Mouse (Mus musculus): ENCODE measurements around the gene Adprhl1. TPM values are rescaled to one million over a fixed set of nuclear protein-coding genes. Genes with fewer than 3 reads are reported as not detected.

Gene Adprhl1
- total RNA-seq (2017), result not detected in 2 replicates

DNA sequence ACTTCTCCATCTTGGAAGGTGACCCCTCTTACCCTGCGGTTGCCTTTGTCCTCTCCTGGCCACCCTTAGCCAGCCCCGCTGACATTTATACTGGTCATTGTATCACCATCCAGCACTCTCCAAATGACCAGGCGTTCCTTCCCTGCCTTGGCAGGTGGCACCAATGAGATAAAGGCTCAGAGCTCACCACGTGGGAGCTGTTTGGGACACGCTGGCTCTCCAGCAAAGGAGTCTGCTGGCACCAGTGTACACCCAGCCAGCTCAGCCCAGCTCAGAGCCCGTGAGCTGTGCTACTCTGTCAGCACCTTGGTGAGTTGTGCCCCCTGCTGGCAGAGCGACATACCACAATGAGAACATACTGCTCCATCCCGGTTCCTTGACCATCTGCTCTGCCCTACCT is at the start of gene Adprhl1:
Adprhl1 (minus strand) TSS at position 144 of the 400 bp plus-strand sequence.
- peak; percentile 69 to 85 for ATAC-seq (replicated peaks in 1 of 2; ENCODE audit: insufficient read depth in 1 of 2, low FRiP score in 2 of 2, low TSS enrichment in 1 of 2, low read depth in 1 of 2, poor library complexity in 2 of 2, severe bottlenecking in 2 of 2)

DNA sequence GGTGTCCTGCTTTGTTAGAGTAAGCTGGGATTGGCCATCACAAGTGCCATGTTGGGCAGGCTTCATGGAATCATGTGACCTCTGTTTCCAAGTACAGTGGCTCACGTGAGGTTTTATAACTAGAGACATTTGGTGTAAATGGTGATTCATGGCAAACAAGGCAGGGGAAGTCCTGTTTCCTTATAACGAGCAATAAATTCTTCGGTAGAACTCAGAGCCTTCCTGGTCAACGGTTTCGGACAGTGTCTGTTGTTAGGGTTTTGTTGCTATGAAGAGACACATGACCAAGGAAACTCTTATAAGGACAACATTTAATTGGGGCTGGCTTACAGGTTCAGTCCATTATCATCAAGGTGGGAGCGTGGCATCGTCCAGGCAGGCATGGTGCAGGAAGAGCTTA is 47.1 kb upstream of the Adprhl1 start:
- no peak for ATAC-seq (replicated peaks in 1 of 2; ENCODE audit: insufficient read depth in 1 of 2, low FRiP score in 2 of 2, low TSS enrichment in 1 of 2, low read depth in 1 of 2, poor library complexity in 2 of 2, severe bottlenecking in 2 of 2)

DNA sequence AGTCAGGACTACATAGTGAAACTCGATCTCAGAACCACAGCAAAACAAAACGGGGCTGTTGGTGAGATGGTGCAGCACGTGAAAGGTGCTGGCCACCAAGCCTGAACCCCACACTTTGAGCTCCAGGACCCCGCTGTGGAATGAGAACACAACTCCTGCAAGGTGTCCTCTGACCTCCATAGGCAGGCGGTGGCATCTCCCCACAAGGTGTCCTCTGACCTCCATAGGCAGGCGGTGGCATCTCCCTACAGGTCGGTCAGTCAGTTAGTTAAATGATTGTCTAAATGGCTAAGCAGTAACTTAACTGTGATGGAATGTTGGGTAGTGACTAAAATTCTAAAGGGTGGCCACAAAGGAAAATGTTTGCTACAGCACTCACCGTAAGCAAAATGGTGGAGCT is 45.6 kb upstream of the Adprhl1 start:
- ATAC-seq (replicated peaks in 1 of 2; ENCODE audit: insufficient read depth in 1 of 2, low FRiP score in 2 of 2, low TSS enrichment in 1 of 2, low read depth in 1 of 2, poor library complexity in 2 of 2, severe bottlenecking in 2 of 2), result no peak

DNA sequence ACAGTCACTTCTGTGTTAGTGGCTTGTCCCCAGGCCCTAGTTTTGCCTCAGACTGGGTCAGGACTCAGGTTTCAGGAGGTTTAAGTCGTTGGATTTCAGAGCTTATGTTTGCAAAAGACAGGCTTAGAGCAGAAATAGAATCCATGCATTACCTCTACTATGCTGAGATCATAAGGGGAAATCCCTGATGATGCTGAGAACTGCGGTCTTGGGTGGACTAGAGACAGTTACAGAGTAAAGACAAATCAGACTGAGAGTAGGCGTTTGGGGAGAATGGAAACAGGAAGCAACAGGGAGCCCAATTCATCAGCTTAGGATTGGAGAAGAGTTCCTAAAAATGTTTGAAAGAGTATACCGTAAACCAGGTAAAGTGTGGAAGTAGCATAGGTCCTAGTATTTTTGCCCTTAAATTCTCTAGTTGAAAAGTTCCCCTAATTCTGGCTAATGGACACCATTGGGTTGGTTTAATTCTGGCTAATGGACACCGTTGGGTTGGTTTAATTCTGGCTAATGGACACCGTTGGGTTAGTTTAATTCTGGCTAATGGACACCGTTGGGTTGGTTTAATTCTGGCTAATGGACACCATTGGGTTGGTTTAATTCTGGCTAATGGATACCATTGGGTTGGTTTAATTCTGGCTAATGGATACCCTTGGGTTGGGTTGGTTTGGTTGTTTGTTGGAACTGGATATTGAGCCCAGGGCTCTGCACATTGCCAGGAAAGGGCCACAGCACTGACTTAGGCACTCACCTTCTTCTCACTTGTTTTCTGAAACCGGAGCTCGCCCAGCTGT is 39.9 kb upstream of the Adprhl1 start:
- ATAC-seq (replicated peaks in 1 of 2; ENCODE audit: insufficient read depth in 1 of 2, low FRiP score in 2 of 2, low TSS enrichment in 1 of 2, low read depth in 1 of 2, poor library complexity in 2 of 2, severe bottlenecking in 2 of 2), result no peak

DNA sequence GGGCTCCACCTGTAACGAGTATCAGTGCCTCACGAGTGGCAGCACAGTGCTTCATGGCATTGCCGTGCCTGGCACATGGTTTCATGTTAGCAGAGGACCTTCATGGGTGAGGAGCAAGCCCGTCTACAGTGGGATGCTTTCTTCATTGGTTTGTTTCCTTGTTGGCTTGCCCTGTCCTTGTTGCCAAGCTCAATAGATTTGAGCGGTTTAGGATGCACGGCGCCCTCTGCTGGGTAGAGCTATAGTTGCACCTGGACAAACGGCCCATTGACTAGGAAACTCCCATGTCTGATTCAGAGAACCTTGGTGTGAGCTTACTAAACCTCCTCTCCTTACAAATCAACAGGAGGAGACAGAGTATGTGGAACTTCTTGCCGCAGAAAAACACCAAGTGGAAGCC is 38.4 kb upstream of the Adprhl1 start:
- peak; percentile 52 to 61; a peak in 3 of 4 replicates for ATAC-seq (replicated peaks in 1 of 2; ENCODE audit: insufficient read depth in 1 of 2, low FRiP score in 2 of 2, low TSS enrichment in 1 of 2, low read depth in 1 of 2, poor library complexity in 2 of 2, severe bottlenecking in 2 of 2)

DNA sequence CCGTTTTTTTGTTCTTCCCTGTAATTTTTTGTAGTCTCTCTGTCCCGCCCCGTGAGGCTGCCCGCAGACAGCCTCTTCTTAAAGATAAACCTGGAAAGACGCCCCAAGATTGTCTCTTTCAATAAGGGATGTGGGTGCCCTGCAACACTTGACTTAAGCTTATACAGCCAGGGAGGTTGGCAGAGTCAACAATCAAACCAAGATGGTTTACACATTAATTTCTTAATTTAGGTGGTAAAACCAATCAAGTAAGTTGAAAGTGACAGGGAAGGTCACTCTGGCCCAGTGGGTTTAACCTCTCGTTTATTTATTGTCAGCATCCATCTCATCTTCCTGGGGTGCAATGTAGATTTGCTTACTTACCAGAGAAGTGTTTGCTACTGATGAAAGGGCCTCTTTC is 34.7 kb upstream of the Adprhl1 start:
- no peak for ATAC-seq (replicated peaks in 1 of 2; ENCODE audit: insufficient read depth in 1 of 2, low FRiP score in 2 of 2, low TSS enrichment in 1 of 2, low read depth in 1 of 2, poor library complexity in 2 of 2, severe bottlenecking in 2 of 2)

DNA sequence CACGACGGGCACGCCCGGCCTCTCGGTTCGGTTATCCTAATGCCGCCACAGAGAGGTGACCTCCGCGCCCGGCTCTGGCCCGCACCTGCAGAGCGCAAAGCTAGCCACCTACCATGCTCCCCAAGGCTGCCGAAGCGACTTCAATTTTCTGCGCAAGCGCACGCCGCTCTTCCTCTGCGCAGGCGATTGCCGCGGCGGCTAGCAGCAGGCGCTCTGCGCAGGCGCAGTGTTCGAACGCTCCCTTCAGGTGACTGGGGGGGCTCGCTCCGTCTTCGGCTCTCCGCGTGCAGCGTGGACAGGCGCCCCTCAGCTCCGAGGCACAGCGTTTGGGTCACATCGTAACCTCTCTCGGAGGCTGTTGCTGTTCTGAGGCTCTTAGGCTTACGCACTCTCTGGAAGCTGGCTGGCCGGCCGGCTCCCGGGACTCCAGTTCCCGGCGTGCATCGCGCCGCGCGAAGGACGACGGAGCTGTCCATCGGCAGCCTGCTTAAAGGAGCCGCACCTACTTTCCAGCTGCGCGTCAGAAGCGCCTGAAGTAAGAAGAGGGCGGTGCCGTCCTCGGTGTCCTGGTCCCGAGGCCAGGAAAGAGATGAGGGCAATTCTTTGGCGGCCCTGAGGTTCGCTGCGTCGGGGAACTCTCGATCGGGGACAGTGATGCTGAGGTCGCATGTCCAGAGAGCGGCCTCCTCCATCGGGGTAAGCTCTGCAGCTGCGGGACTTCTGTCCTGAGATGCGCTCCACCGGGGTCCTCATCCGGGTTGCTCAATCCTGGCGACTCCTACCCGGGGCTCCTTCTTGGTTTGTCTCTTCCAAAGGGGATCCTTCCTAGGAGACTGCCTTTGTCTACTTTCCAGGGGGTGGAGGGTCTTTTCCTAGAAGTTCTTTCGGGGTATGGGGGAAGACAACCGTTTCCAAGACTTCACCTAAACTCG is 34.0 kb upstream of the Adprhl1 start, which contains the start of the genes Dcun1d2 and Tmco3:
Dcun1d2 (minus strand) TSS at position 440 of the 932 bp plus-strand sequence.
Tmco3 (plus strand) TSS at position 499 of the 932 bp plus-strand sequence.
- peak; percentile 71 to 82 for ATAC-seq (replicated peaks in 1 of 2; ENCODE audit: insufficient read depth in 1 of 2, low FRiP score in 2 of 2, low TSS enrichment in 1 of 2, low read depth in 1 of 2, poor library complexity in 2 of 2, severe bottlenecking in 2 of 2)

DNA sequence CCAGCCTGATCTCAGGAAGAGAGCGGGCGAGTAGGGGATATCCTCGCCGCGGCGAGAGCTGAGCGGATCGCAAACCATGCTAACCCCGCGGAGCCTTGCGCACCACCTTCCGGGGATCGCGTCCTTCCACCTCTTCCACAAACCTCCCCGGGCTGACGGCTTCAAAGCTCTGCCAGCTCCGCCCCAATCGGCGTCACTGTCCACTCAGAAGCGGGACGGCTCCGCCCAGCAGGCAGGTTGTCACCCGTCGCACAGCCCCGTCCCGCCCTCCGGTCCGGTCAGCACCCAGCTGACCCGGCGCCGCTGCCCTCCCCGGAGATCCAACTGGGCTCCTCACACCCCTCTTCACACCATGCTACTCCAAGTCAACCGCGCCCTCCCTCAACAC is 33.3 kb upstream of the Adprhl1 start:
- peak; percentile 85 to 93 for ATAC-seq (replicated peaks in 1 of 2; ENCODE audit: insufficient read depth in 1 of 2, low FRiP score in 2 of 2, low TSS enrichment in 1 of 2, low read depth in 1 of 2, poor library complexity in 2 of 2, severe bottlenecking in 2 of 2)

DNA sequence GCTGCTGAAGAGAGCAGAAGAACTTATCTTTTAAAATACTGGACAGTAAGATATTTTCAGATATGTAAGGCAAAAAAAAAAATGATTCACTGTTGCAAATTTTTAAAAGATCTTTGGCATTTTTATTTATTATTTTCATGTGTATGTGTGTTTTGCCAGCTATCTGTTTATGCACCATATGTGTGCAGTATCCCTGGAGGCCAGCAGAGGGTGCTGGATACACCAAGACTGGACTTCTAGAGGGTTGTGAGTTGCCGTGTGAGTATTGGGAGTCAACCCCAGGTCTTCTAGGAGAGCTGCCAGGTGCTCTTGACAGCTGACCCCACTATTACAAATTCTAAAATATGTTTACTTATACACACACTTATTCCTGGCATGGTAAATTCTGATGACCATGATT is 29.2 kb upstream of the Adprhl1 start:
- ATAC-seq (replicated peaks in 1 of 2; ENCODE audit: insufficient read depth in 1 of 2, low FRiP score in 2 of 2, low TSS enrichment in 1 of 2, low read depth in 1 of 2, poor library complexity in 2 of 2, severe bottlenecking in 2 of 2), result no peak

DNA sequence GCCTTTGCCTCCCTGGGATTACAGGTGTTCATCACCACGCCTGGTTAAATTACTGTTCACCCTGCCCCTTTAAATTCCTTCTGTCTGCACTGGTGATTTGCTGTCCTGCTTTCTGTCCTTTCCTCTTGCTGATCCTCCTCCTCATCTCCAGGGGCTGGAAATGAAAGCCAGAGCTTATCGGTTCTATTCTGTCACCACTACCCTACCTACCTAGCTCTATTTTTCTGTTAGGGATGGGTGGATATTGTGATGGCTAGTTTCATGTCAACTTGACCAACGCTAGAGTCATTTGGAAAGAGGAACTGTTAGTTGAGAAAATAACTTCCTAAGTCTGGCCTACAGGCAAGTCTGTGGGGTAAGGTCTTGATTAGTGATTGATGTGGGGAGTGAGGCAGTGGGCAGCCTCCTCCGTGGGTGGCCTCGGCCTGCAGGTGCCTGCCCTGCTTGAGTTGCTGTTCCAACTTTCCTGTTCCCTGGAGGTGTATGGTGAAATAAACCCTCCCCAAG is 23.0 kb upstream of the Adprhl1 start:
- no peak for ATAC-seq (replicated peaks in 1 of 2; ENCODE audit: insufficient read depth in 1 of 2, low FRiP score in 2 of 2, low TSS enrichment in 1 of 2, low read depth in 1 of 2, poor library complexity in 2 of 2, severe bottlenecking in 2 of 2)

DNA sequence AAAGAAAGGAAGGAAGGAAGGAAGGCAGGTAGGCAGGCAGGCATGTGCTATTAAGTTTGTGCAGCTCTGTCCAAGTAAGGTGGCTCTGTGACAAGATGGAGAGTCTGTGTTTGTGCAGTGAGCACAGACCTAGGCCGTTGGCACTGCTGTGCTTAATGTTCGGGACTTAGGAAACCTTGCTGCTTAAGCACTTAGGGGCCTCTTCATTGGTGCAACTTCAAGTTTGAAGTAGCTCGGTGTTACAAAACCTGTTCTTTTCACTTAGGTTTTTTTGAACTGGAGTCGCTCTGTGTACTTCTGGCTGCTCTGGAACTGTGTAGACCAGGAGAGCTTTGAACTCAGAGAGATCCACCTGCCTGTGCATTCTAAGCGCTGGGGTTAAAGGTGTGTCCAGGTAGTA is 18.9 kb upstream of the Adprhl1 start:
- ATAC-seq (replicated peaks in 1 of 2; ENCODE audit: insufficient read depth in 1 of 2, low FRiP score in 2 of 2, low TSS enrichment in 1 of 2, low read depth in 1 of 2, poor library complexity in 2 of 2, severe bottlenecking in 2 of 2), result no peak

DNA sequence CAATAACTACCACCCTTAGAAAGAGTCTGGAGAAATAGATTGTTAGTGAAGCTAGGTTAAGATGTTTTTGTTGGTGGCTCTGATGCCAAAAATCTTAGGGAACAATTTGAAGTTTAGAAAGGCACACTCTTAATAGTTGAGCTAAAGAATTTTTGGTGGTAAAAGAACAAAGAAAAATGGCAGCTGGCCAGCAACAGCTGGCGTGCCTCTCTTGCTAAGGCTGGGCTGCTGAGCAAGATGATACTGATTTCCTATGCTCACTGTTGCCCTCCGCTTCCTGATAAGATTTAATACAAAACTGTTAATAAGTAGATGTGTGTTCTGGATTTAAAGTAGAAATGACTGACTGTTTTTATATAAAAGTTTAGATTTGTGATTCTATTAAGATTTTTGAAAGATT is 13.6 kb upstream of the Adprhl1 start:
- ATAC-seq (replicated peaks in 1 of 2; ENCODE audit: insufficient read depth in 1 of 2, low FRiP score in 2 of 2, low TSS enrichment in 1 of 2, low read depth in 1 of 2, poor library complexity in 2 of 2, severe bottlenecking in 2 of 2), result no peak

DNA sequence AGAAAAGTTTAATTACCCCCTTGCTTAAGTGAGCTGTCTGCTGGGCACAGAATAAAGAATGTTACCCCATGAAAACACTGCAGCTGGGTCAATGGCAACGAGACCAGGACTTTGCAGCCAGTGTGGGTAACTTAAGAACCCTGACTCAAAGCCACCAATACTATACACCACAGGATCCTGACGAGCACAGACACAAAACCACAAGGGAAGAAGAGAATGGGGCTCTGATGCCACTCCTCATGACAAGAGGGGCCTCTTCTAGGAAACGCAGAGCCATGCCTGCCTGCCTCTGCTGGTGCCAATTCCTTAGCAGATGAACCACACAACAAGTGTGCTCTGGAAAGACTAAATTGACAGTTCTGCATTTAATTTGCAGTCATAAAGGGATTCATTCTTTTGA is 9.4 kb upstream of the Adprhl1 start:
- peak in 1 of 2 experiments; percentile 27; a peak in 1 of 4 replicates for ATAC-seq (replicated peaks in 1 of 2; ENCODE audit: insufficient read depth in 1 of 2, low FRiP score in 2 of 2, low TSS enrichment in 1 of 2, low read depth in 1 of 2, poor library complexity in 2 of 2, severe bottlenecking in 2 of 2)

DNA sequence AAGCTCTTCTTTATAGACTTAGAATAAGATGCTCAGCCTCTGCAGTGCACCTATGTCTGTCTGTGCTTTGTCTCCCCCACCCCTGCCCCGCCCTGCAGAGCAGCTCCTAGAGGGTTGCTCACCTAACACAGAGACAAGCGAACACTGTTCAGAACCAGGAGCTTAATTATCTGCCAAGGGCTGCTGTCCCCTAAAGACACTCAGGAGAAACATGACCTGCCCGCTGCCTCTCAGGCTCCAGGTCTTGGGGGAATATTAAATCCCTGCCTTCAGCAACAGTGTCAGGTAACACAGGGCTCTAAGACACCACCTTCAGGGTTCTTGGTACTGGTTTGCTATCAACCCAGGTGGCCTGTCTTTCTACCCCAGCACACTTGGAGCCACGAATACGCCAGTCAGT is 549 bp downstream of the Adprhl1 start:
- no peak for ATAC-seq (replicated peaks in 1 of 2; ENCODE audit: insufficient read depth in 1 of 2, low FRiP score in 2 of 2, low TSS enrichment in 1 of 2, low read depth in 1 of 2, poor library complexity in 2 of 2, severe bottlenecking in 2 of 2)

DNA sequence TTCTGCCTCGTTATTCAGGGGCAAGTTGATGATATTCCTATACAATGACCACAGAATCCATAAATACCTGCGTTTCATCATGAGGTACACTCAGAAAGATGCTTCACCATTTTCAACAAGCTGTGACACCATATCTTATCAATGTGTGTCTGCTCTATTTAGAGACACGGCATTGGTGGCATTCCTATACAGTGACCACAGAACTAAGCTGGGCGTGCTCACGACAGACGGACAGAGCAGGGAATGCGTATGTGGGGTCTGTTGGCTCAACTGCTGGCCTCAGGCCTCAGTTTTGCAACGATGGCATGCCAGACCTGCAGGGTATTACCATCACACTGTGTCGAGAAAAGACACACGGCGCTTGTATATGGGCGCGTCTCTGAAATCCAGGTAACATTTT is 1.1 kb downstream of the Adprhl1 start:
- ATAC-seq (replicated peaks in 1 of 2; ENCODE audit: insufficient read depth in 1 of 2, low FRiP score in 2 of 2, low TSS enrichment in 1 of 2, low read depth in 1 of 2, poor library complexity in 2 of 2, severe bottlenecking in 2 of 2), result no peak

DNA sequence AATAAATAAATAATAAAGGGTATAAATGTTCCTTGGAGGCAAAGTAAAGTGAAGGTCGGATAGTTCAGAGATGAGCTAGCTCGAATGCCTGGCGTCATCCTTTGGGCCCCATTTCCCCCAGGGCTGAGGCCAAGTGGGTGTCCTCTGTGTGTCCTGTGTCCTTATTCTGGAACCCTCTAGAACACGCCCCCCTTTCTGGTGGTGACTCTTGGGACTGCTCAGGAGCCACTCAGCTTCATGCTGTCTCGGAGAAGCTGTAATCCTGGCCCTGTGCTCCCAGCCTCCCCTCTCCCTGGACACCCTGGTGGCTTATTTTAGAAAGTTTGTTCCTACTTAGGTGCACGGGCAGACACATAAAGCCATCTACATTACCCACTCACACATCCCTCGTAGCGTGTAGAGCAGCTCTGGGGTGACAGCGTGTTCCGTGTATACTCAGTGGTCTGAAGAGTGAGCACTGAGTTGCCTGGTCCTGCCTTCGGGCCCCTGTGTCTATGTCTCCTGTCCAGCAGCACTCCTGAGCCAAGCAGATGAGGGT is 9.6 kb downstream of the Adprhl1 start:
- no peak for ATAC-seq (replicated peaks in 1 of 2; ENCODE audit: insufficient read depth in 1 of 2, low FRiP score in 2 of 2, low TSS enrichment in 1 of 2, low read depth in 1 of 2, poor library complexity in 2 of 2, severe bottlenecking in 2 of 2)

DNA sequence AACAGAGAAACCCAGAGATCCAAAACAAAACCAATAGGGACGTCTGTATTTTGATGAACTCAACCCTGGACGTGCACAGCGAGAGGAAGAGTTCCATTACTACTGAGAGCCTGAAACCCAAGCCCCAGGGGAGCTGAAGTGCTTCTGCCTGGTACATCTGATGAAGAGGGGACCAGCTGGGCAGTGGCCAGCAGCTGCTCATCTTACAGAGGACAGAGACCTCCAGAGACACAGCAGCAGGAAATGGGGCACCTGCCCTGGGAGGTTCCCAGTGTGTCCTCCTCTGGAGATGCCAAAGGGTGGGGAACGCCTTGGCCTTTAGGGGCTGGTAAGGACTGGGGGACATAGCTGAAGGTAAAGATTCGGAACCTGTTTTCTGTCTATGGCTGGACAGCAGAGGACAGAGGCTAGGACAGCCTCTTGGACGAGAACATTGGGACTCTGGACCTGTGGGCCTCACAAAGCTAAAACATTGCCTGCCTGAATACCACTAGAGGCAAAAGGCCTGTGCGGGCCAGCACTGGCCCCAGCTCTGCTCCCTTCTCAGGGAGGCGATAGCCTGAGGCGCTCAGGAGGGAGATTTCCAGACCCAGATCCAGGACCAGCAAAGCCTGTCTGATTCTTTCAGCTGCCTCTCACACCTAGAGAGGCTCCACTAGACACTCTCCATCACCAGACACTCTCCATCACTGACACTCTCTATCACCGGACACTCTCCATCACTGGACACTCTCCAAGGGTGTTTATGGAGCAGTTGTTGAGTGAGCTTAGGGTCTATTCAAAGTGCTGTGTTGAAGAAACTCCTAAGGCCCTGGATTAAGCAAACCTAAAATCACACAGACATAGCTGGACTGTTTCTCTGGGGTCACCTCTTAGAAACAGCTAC is 10.7 kb downstream of the Adprhl1 start:
- no peak for ATAC-seq (replicated peaks in 1 of 2; ENCODE audit: insufficient read depth in 1 of 2, low FRiP score in 2 of 2, low TSS enrichment in 1 of 2, low read depth in 1 of 2, poor library complexity in 2 of 2, severe bottlenecking in 2 of 2)

All from hematopoietic stem cell, adult 5-6 weeks (primary cell).